Mouse (Mus musculus): ENCODE results near the gene Gm10439.
"Not testable (repeated sequence)": the region's sequence is repeated elsewhere in the genome, so short reads cannot be mapped to it uniquely, and the experiment has no call there.

Gm10439 gene

GRCm38 (mm10) chrX:149594270-149594669, at the start of gene Gm10439:
TSS of gene Gm10439 (plus strand) at chrX:149594570.
- DNase-seq = not testable (repeated sequence)

Measured in embryo, embryonic 11 days (tissue).